Mouse (Mus musculus) cerebellum, adult 2 months (tissue): ENCODE measurements around the gene Gm21304.

ENCODE experiments used
- CTCF ChIP-seq: fragments of 200-500 bp; IDR thresholded peaks from 2 replicates; pipeline ENCODE4 v1.5.1; 2011; ENCODE audit warnings: low read depth, mild to moderate bottlenecking, control low read depth, low read length, moderate library complexity, borderline replicate concordance; ENCODE audit not compliant: insufficient read depth
- POLR2A ChIP-seq: fragments of 200-500 bp; IDR thresholded peaks from 2 replicates; pipeline ENCODE4 v1.6.1; 2011; ENCODE audit warnings: low read length, control low read depth, borderline replicate concordance; ENCODE audit not compliant: insufficient read depth

GRCm38 (mm10) chr10:104214527-104214926, 46.2 kb downstream of the Gm21304 start:
- no peak for TF ChIP-seq CTCF
- no peak for TF ChIP-seq POLR2A
